Mouse (Mus musculus) stomach, embryonic 15.5 days (tissue): ENCODE measurements around the gene Zfp523. TPM values are rescaled to one million over a fixed set of nuclear protein-coding genes. Genes with fewer than 3 reads are reported as not detected.

Experiments used
- ATAC-seq: fragments of 200-750 bp; cut with Nextera tagmentation; 2 replicates; pipeline ENCODE4 v1.8.0; 2017; ENCODE audit warnings: low read depth, moderate number of reproducible peaks, moderate TSS enrichment; ENCODE audit not compliant: insufficient read depth, low FRiP score
- H3K27ac ChIP-seq: fragments of 300-500 bp; sonication (generic); 2 replicates; pipeline ENCODE4 v1.5.1; 2015; ENCODE audit warnings: mild to moderate bottlenecking, inconsistent platforms
- H3K27me3 ChIP-seq: fragments of 300-500 bp; sonication (generic); replicated peaks from 2 replicates; pipeline ENCODE4 v1.6.1; 2015; ENCODE audit warnings: inconsistent platforms
- H3K36me3 ChIP-seq: fragments of 300-500 bp; sonication (generic); 2 replicates; pipeline ENCODE4 v1.6.1; 2015; ENCODE audit warnings: inconsistent platforms
- H3K4me1 ChIP-seq: fragments of 300-500 bp; sonication (generic); 2 replicates; pipeline ENCODE4 v1.6.1; 2015; ENCODE audit warnings: inconsistent platforms
- H3K4me2 ChIP-seq: fragments of 300-500 bp; sonication (generic); 2 replicates; pipeline ENCODE4 v1.6.1; 2015; ENCODE audit warnings: mild to moderate bottlenecking, inconsistent platforms
- H3K4me3 ChIP-seq: fragments of 300-500 bp; sonication (generic); replicated peaks from 2 replicates; pipeline ENCODE4 v1.5.1; 2015; ENCODE audit warnings: inconsistent platforms
- H3K9ac ChIP-seq: fragments of 300-500 bp; sonication (generic); 2 replicates; pipeline ENCODE4 v1.6.1; 2015; ENCODE audit warnings: inconsistent platforms
- H3K9me3 ChIP-seq: fragments of 300-500 bp; sonication (generic); 2 replicates; pipeline ENCODE4 v1.6.1; 2016; ENCODE audit warnings: inconsistent platforms
- WGBS: fragments of 180-500 bp; shearing (Covaris S2); methylation state at CpG from one replicate; pipeline ENCODE4 v1.1.7; 2015; 5-methylcytosine and 5-hydroxymethylcytosine counted together
- polyA plus RNA-seq: library from polyadenylated mRNA; unstranded; fragments of >200 nt; fragmentation: Nextera tagmentation; extraction: Ambion mirVana; gene quantifications from 2 replicates; pipeline ENCODE4 v1.2.1, GENCODE M21; 2015

The Zfp523 gene
- polyA plus RNA-seq, 1 experiment from 2014 or later = 28.1 TPM

DNA sequence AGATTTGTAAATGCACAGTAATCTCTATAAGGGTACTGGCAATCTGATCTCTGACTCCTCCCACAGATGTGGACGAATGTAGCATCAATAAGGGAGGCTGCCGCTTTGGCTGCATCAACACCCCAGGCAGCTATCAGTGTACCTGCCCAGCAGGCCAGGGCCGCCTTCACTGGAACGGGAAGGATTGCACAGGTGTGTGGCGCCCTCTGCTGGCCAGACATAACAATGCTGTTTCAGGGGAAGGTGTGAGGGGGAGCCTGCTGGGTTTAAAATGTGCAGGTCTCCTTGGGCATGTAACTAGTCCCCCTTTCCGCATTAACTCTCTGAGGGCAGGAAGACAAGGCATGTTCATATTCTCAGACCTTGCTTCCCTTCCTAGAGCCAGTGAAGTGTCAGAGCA is 13.3 kb upstream of the Zfp523 start:
- 13% methylated on average over 6 of the region's 6 CpGs for WGBS
- ATAC-seq = 0 out of 2 replicates have a peak, but pooled peaks have one; percentile 18
- Histone ChIP-seq H3K4me3 (no peak overlapping the region), H3K4me1 (no peaks in the 10 kb centered on the region), H3K9ac (no peak overlapping the region), H3K27me3 (0 out of 2 replicates have a peak, but pooled peaks cover 4% of the 10 kb centered on the region), H3K27ac (no peak overlapping the region), H3K36me3 (no peaks in the 10 kb centered on the region), H3K4me2 (no peak overlapping the region), H3K9me3 (no peaks in the 10 kb centered on the region)

DNA sequence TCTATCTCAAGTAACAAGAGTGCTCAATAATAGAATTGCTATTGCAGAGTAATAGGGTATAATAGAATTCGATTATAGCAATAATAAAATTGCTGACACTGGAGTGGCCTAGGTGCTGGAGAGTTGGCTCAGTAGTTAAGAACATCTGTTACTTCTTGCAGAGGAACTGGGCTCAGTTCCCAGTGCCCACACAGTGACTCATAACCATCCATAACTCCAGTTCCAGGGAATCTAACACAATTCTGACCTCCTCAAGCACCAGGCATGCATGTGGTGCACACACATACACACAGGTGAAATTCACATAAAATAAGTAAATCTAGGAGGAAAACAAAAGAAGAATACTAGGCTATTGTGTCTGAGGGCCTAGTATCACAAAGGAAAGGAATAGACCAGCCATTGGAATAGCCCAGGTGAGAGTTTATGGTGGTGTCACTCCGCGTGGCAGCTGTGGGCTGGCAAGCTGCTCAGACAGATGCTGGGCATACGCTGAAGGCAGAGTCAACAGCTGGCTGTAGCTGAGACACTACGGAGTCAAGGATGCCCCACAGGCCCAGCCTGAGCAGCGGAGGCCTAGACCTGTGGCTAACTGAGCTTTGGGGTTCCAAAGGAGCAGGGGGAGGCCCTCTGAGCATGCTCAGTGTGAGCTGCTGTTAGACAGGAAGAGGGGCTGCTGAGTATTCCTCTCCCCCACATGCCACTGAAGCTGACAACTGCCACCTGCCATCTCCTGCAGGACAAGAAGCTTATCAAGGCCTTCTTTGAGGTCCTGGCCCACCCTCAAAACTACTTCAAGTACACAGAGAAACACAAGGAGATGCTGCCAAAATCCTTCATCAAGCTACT is 6.2 kb upstream of the Zfp523 start:
- WGBS = 75% methylated on average over 6 of the region's 6 CpGs

DNA sequence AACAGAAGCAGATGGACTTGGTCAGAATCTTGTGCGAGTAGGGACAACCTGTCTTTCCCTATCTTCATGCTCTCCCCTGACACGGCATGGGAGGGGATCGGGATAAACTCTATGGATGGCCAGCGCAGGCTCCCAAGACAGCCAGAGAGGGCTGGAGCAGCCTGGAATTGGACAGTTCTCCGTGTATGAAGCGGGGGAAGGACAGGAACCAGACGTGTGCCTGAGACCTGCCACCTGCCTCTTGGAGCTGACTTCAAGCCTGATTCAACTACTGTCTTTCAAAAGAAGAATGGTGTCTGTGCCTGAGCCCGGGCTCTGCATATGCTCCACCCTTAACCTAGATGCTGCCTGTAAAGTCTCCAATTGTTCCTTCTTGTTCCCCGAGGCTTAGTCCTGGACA is 4.2 kb upstream of the Zfp523 start:
- Histone ChIP-seq H3K9ac (no peak overlapping the region), H3K36me3 (no peaks in the 10 kb centered on the region), H3K4me2 (0 out of 2 replicates have a peak overlapping the region, but pooled peaks have one; percentile 1), H3K27ac (peak overlapping the region; percentile 51; the same call in 1 of the 2 replicates), H3K4me3 (no peak overlapping the region), H3K4me1 (peaks cover 22% of the 10 kb centered on the region), H3K9me3 (no peaks in the 10 kb centered on the region), H3K27me3 (no peaks in the 10 kb centered on the region)
- no peak for ATAC-seq
- 42% methylated on average over 9 of the region's 9 CpGs for WGBS

More for the DNA sequence above, 6.2 kb upstream of the Zfp523 start:
- no peak overlapping the region for H3K4me3 ChIP-seq
- ATAC-seq = no peak
- H3K4me1 ChIP-seq = peaks cover 14% of the 10 kb centered on the region
- H3K36me3 ChIP-seq = no peaks in the 10 kb centered on the region
- H3K27me3 ChIP-seq = no peaks in the 10 kb centered on the region
- H3K4me2 ChIP-seq = no peak overlapping the region
- no peak overlapping the region for H3K27ac ChIP-seq
- H3K9ac ChIP-seq = no peak overlapping the region
- H3K9me3 ChIP-seq = no peaks in the 10 kb centered on the region

DNA sequence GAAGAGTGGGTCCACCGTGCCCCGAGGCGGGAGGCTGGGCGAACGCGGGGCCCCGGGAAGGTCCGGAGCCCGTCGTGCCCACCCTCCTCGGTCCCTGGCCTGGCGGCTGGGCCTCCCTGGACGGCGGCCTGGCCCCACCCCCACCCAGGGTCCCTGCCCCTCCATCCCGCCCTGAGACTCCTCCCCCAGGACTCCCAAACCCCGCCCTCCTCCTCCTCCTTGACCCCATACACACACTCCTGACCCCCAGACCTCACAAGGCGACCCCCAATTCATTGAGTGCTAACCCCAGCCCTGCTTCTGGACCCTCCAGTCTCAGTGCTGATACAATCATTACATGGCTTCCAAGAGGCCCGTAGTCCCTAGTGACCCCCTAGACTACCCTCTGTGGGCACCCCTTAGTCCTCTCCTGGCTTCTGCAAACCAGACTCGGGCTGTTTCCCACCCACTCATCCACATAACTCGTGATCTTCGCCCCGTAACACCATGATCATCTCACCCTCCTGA is 664 bp downstream of the Zfp523 start:
- Histone ChIP-seq H3K27me3 (no peaks in the 10 kb centered on the region), H3K4me1 (peaks cover 39% of the 10 kb centered on the region), H3K36me3 (no peaks in the 10 kb centered on the region), H3K9me3 (no peaks in the 10 kb centered on the region), H3K4me2 (peak overlapping the region; percentile 97), H3K4me3 (peak overlapping the region; percentile 89), H3K9ac (peak overlapping the region; percentile 92), H3K27ac (peak overlapping the region; percentile 94)
- 5% methylated on average over 17 of the region's 22 CpGs for WGBS
- peak; percentile 51; the same call in 1 of the 2 replicates for ATAC-seq

DNA sequence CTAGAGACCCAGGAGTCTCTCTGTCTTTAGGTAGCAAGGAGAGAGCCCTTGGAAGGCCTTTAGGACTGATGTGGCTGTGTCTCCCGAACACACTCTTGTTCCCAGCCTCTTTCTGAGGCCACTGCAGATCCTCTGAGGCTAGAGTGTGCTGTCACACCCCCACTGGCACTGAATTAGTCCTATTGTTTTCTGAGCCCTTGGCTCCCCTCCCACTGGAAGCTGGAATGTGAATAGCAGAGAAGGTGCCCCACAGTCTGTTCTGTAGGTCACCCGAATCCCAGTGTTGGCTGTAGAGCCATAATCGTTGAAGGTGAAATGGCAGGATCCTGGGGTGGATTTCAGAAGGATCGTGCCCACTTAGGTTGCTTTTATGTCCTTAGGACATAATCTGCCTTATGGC is 3.4 kb downstream of the Zfp523 start:
- 53% methylated on average over 4 of the region's 4 CpGs for WGBS
- Histone ChIP-seq H3K9ac (no peak overlapping the region), H3K27me3 (no peaks in the 10 kb centered on the region), H3K4me3 (no peak overlapping the region), H3K36me3 (no peaks in the 10 kb centered on the region), H3K4me2 (no peak overlapping the region), H3K4me1 (peaks cover 36% of the 10 kb centered on the region), H3K27ac (peak overlapping the region; percentile 35; the same call in 1 of the 2 replicates), H3K9me3 (no peaks in the 10 kb centered on the region)
- no peak for ATAC-seq

DNA sequence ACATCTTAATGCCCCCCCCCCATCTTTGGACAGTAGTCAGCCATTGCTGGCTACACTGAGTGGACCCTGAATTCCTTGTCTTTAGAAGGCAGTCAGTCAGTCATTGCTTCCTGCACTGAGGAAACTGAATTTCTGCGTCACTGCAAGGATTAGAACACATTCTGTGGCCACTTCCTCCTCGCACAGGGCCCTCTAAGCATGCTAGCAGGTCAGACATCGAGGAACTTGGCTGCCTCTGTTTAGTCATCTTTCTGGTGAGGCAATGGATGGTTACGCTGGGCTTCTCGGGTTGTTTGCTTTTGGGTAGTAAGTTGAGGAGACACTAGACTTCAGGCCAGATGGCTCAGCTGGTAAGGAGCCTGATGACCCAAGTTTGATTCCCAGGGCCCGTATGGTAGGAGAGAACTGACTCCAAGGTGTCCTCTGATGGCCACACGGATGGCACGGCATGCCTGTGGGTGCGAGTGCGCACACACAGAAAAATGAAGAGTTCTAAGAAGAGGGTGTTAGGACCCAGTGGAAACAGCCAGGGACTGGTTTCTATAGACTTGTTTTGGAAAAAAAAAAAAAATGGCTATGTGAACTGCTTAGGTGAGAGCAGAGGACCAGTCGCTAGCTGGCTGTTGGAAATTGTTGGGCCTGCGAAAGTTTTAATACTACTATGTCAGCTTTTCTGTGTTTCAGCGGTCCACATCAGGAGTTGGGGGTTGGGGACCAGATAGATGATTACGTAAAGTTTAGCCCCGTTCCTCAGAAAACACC is 4.0 kb downstream of the Zfp523 start:
- Histone ChIP-seq H3K27me3 (no peaks in the 10 kb centered on the region), H3K36me3 (no peaks in the 10 kb centered on the region), H3K4me2 (no peak overlapping the region), H3K9me3 (no peaks in the 10 kb centered on the region), H3K4me1 (peaks cover 36% of the 10 kb centered on the region), H3K27ac (no peak overlapping the region), H3K4me3 (no peak overlapping the region), H3K9ac (no peak overlapping the region)
- ATAC-seq = no peak
- 69% methylated on average over 15 of the region's 15 CpGs for WGBS

DNA sequence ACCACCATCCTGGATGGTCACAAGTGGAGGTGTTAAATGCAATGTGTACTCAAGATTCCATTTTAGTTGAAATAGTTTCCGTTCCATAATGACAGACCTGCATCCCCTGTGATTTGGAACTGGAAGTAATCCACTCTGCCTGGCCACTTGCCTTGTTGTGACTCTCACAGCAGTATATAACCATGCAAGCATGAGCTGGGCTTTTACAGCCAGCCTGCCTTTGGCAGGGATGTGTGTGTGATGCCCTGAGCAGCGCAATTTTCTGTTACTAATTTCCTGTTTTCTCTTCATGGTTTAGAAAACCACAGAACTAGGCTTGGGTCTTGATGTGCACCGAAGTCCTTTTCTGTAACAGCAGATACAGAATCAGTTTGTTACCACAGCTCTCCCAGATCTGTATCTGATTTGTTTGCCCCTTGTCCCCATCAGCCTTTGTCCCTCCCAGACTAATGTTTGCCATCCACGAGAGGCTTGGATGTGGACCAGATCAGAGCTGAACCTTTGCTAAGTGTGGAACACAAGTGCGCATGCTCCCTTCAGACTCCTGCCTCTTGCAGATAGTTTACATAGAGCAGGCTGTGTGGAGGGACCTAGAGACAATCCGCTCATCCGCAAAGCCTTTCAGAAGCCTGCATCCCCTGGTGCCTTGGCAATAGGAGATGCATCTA is 8.2 kb downstream of the Zfp523 start:
- no peak for ATAC-seq
- H3K9me3 ChIP-seq = no peaks in the 10 kb centered on the region
- no peak overlapping the region for H3K27ac ChIP-seq
- 0 out of 2 replicates have a peak, but pooled peaks cover 4% of the 10 kb centered on the region for H3K36me3 ChIP-seq
- H3K4me3 ChIP-seq = no peak overlapping the region
- H3K9ac ChIP-seq = no peak overlapping the region
- H3K4me2 ChIP-seq = no peak overlapping the region
- no peaks in the 10 kb centered on the region for H3K27me3 ChIP-seq
- WGBS = 63% methylated on average over 7 of the region's 7 CpGs
- peaks cover 13% of the 10 kb centered on the region for H3K4me1 ChIP-seq

DNA sequence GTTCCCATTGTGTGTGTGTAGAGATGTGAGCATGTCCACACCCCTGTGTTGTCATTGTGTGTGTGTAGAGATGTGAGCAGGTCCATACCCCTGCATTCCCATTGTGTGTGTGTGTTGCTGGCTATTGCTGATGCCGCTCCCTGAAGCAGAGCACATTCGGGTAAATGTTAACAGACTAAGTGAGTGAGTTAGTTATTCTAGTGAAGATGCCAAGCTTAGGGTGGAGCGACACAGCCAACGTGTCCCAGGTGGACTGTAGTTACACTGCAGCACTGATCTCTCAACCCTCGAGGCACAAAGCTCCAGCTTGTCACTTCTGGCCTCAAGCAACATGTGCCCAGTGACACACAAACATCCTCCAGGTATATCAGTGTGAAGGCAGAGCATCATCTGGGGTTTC is 11.4 kb downstream of the Zfp523 start:
- H3K4me3 ChIP-seq = no peak overlapping the region
- no peak overlapping the region for H3K9ac ChIP-seq
- 81% methylated on average over 5 of the region's 5 CpGs for WGBS
- H3K9me3 ChIP-seq = no peaks in the 10 kb centered on the region
- H3K27ac ChIP-seq = no peak overlapping the region
- no peak overlapping the region for H3K4me2 ChIP-seq
- no peak for ATAC-seq
- H3K27me3 ChIP-seq = no peaks in the 10 kb centered on the region
- H3K4me1 ChIP-seq = peaks cover under 1% of the 10 kb centered on the region; the same call in 1 of the 2 replicates
- H3K36me3 ChIP-seq = peaks cover 12% of the 10 kb centered on the region

DNA sequence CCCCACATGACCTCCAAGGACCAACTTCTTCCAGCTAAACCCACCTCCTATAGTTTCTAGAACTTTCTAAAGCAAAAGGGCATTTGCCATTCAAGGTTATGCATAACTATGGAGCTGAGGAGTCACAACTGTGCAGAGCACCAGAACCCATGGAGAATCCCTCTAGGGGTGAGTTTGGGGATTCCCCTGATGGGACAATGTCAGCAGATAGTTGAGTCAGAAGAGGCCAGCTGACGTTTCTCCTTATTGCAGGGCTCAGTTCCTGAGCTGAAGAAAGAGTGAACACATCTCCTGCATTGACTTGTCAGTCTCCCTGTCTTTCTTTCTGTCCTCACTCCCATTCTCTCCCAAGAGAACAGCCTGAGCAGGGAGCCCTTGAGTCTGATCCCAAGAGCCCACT is 15.8 kb downstream of the Zfp523 start:
- Histone ChIP-seq H3K27me3 (no peaks in the 10 kb centered on the region), H3K9me3 (no peaks in the 10 kb centered on the region), H3K4me3 (no peak overlapping the region), H3K36me3 (peaks cover 16% of the 10 kb centered on the region), H3K4me2 (no peak overlapping the region), H3K4me1 (no peaks in the 10 kb centered on the region), H3K27ac (no peak overlapping the region), H3K9ac (no peak overlapping the region)
- WGBS = 67% methylated on average over 1 of the region's 1 CpGs
- no peak for ATAC-seq

DNA sequence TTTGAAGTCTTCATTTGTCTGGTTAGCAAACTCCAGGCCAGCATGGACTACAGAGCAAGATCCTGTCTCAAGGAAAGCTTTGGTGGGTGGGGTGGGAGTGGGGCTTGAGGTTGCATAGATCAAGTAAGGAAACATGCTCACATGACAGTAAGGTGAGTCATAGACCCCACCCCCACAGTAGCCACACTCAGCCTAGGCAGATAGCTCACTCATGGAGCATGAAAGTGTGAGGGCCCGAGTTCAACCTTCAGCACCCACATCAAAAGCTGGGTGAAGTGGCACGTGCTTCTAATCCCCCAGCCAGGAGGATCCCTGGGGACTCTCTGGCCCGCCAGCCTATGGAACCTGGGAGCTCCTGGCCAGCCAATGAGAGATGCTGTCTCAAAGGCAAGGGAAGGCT is 16.6 kb downstream of the Zfp523 start:
- H3K4me2 ChIP-seq = no peak overlapping the region
- no peak overlapping the region for H3K9ac ChIP-seq
- ATAC-seq = no peak
- H3K4me1 ChIP-seq = no peaks in the 10 kb centered on the region
- no peak overlapping the region for H3K27ac ChIP-seq
- WGBS = 71% methylated on average over 3 of the region's 3 CpGs
- no peaks in the 10 kb centered on the region for H3K27me3 ChIP-seq
- no peak overlapping the region for H3K4me3 ChIP-seq
- no peaks in the 10 kb centered on the region for H3K9me3 ChIP-seq
- H3K36me3 ChIP-seq = peaks cover 23% of the 10 kb centered on the region

DNA sequence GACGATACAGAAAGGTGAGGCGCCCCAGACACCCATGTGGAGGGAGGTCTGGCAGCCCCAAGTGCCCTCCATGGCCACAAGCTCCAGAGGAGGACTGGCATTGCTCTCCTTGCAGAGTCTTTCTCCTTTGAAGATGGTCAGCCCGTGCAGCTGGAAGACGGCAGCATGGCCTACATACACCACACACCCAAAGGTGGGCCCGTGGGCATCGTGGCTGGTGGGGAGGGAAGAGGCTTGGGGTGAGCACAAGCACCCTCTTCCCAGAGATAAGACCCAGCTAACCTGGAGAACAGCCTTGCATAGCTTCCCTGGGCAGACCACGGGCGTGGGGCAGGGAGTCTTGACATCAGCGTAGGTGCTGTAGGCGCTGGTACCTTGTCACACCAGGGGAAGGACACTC is 18.1 kb downstream of the Zfp523 start:
- H3K27me3 ChIP-seq = no peaks in the 10 kb centered on the region
- H3K27ac ChIP-seq = no peak overlapping the region
- H3K4me3 ChIP-seq = no peak overlapping the region
- H3K9me3 ChIP-seq = no peaks in the 10 kb centered on the region
- no peaks in the 10 kb centered on the region for H3K4me1 ChIP-seq
- ATAC-seq = no peak
- no peak overlapping the region for H3K4me2 ChIP-seq
- 90% methylated on average over 10 of the region's 10 CpGs for WGBS
- no peak overlapping the region for H3K9ac ChIP-seq
- peaks cover 20% of the 10 kb centered on the region for H3K36me3 ChIP-seq
